Mouse (Mus musculus): ENCODE data around the gene Chga. TPM values are rescaled to one million over a fixed set of nuclear protein-coding genes. Genes with fewer than 3 reads are reported as not detected.

Chga gene
- total and polyA plus RNA-seq, 3 experiments: not detected

DNA sequence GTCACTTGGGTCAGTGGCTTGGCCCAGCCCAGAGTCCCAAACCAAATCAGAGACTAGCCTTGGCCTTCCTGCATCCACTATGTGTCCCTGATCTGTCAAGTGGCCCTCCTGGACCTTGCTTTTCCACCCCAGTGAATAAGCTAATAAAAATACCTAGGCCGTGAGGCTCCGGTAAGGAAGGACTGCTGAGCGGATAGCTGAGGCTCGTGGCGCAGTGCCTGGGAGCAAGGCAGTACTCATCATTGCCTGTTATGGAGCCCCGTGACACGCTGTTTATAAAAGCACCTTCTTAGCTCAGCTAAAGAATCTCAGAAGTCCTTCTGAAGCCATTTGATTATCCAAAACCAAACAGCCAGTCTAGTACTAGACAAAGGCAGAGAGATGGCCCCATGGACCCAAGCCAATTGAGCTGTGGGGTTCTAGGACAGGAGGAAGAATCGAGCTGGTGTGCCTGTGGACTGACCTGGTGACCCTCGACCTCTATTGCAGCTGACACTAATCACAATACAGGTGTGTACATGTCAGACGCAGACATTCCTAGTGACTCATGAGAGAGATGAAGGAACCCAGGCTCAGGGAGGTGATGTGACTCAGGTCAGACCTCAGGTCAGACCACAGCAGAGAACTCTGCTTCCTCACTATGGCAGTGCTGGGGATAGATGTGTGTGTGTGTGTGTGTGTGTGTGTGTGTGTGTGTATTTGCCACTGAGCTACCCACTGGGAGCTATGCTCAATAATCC lies 22.1 kb downstream of the Chga start:
- no peaks in the 10 kb centered on the region for H3K79me2 ChIP-seq (ENCODE audit: control insufficient read depth, insufficient read depth, low read length, poor library complexity)
- H3K27ac ChIP-seq (ENCODE audit: control insufficient read depth, low read depth, low read length): no peak overlapping the region
- H3K27me3 ChIP-seq (ENCODE audit: control insufficient read depth in 1 of 2, insufficient read depth in 2 of 2, low read length in 2 of 2): no peaks in the 10 kb centered on the region
- no peak overlapping the region for H3K9ac ChIP-seq (ENCODE audit: control insufficient read depth, low read depth, low read length, poor library complexity, severe bottlenecking)
- no peak for TF ChIP-seq MAFK (IDR thresholded peaks at IDR 0.05; ENCODE audit: borderline replicate concordance, low read depth, low read length)
- TF ChIP-seq E2F4 (IDR thresholded peaks at IDR 0.05; ENCODE audit: borderline replicate concordance, low read depth, low read length): no peak
- TF ChIP-seq ZC3H11A (IDR thresholded peaks at IDR 0.05; ENCODE audit: low read depth, low read length): no peak
- no peak for TF ChIP-seq POLR2A (IDR thresholded peaks at IDR 0.05; ENCODE audit: control insufficient read depth in 1 of 2, insufficient read depth in 1 of 2, low read depth in 1 of 2, low read length in 2 of 2, poor library complexity in 1 of 2)
- no peak for TF ChIP-seq NELFE (IDR thresholded peaks at IDR 0.05; ENCODE audit: low read depth, low read length)
- no peak for TF ChIP-seq USF2 (IDR thresholded peaks at IDR 0.05; ENCODE audit: borderline replicate concordance in 1 of 2, insufficient read depth in 1 of 2, low read depth in 1 of 2, low read length in 2 of 2)
- no peak for TF ChIP-seq NRF1 (IDR thresholded peaks at IDR 0.05; ENCODE audit: insufficient read depth, low read depth, low read length, poor library complexity, severe bottlenecking)
- no peak for TF ChIP-seq ZMIZ1 (IDR thresholded peaks at IDR 0.05; ENCODE audit: low read depth, low read length)
- TF ChIP-seq CHD2 (IDR thresholded peaks at IDR 0.05; ENCODE audit: low read length): no peak
- TF ChIP-seq HCFC1 (IDR thresholded peaks at IDR 0.05; ENCODE audit: low read depth, low read length): no peak
- no peak for TF ChIP-seq TAL1 (IDR thresholded peaks at IDR 0.05; ENCODE audit: low read length)
- no peak for TF ChIP-seq POLR2AphosphoS5 (IDR thresholded peaks at IDR 0.05; ENCODE audit: borderline replicate concordance, low read depth, low read length)
- no peak for TF ChIP-seq UBTF (IDR thresholded peaks at IDR 0.05; ENCODE audit: borderline replicate concordance, insufficient read depth, low read depth, low read length)
- no peaks in the 10 kb centered on the region for H3K4me1 ChIP-seq (ENCODE audit: control insufficient read depth in 1 of 2, insufficient read depth in 2 of 2, low read length in 2 of 2)
- DNase-seq (ENCODE audit: low read depth, low spot score): no peak
- H3K9me3 ChIP-seq (replicated peaks; ENCODE audit: insufficient read depth, low read length): no peaks in the 10 kb centered on the region
- no peak overlapping the region for H3K4me3 ChIP-seq (ENCODE audit: control insufficient read depth in 1 of 2, insufficient read depth in 1 of 2, low read depth in 2 of 2, low read length in 2 of 2)
- H3K36me3 ChIP-seq (ENCODE audit: control insufficient read depth in 1 of 2, insufficient read depth in 2 of 2, low read length in 2 of 2): no peaks in the 10 kb centered on the region

DNA sequence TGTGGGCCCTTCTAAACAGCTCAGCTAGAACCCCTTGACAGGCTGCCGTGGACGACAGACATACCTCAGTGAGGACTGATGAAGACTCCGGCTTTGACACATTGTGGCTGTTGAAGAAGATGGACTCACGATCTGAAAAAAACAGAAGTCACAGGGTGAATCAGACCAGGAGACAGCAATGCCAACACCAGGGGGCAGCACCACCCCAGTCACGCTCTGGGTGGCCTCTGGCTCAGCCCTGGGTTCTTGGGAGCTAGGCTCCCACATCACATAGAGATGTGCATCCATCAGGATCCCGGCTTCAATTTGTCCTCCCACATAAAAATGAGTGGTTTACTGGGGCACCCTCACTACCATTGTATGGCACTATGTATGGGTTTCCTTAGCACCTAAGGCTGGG lies 24.3 kb downstream of the Chga start:
- no peaks in the 10 kb centered on the region for H3K36me3 ChIP-seq (ENCODE audit: control insufficient read depth in 1 of 2, insufficient read depth in 2 of 2, low read length in 2 of 2)
- no peaks in the 10 kb centered on the region for H3K27me3 ChIP-seq (ENCODE audit: control insufficient read depth in 1 of 2, insufficient read depth in 2 of 2, low read length in 2 of 2)
- DNase-seq (ENCODE audit: low read depth, low spot score): peak; percentile 69
- H3K9ac ChIP-seq (ENCODE audit: control insufficient read depth, low read depth, low read length, poor library complexity, severe bottlenecking): no peak overlapping the region
- no peak overlapping the region for H3K27ac ChIP-seq (ENCODE audit: control insufficient read depth, low read depth, low read length)
- H3K79me2 ChIP-seq (ENCODE audit: control insufficient read depth, insufficient read depth, low read length, poor library complexity): no peaks in the 10 kb centered on the region
- H3K4me3 ChIP-seq (ENCODE audit: control insufficient read depth in 1 of 2, insufficient read depth in 1 of 2, low read depth in 2 of 2, low read length in 2 of 2): no peak overlapping the region
- peak; percentile 69 to 86 (median 82) for TF ChIP-seq CTCF (IDR thresholded peaks at IDR 0.05 in 2 of 3, conservative IDR thresholded peaks at IDR 0.05 in 1 of 3; ENCODE audit: control insufficient read depth in 1 of 3, insufficient read depth in 1 of 3, low read depth in 2 of 3, low read length in 3 of 3, poor library complexity in 1 of 3, severe bottlenecking in 1 of 3)
- TF ChIP-seq SMC3 (IDR thresholded peaks at IDR 0.05; ENCODE audit: low read depth, low read length): peak; percentile 93
- TF ChIP-seq CHD1 (IDR thresholded peaks at IDR 0.05; ENCODE audit: low read depth, low read length): no peak
- no peak for TF ChIP-seq MEF2A (IDR thresholded peaks at IDR 0.05; ENCODE audit: extremely low read depth, insufficient replicate concordance, low read depth, low read length, poor library complexity, severe bottlenecking)
- TF ChIP-seq NELFE (IDR thresholded peaks at IDR 0.05; ENCODE audit: low read depth, low read length): no peak
- TF ChIP-seq USF1 (IDR thresholded peaks at IDR 0.05; ENCODE audit: low read depth, low read length): no peak
- TF ChIP-seq ZC3H11A (IDR thresholded peaks at IDR 0.05; ENCODE audit: low read depth, low read length): peak; percentile 35
- TF ChIP-seq RAD21 (IDR thresholded peaks at IDR 0.05; ENCODE audit: low read depth, low read length): peak; percentile 74
- TF ChIP-seq MXI1 (IDR thresholded peaks at IDR 0.05; ENCODE audit: low read depth, low read length): no peak
- no peak for TF ChIP-seq CHD2 (IDR thresholded peaks at IDR 0.05; ENCODE audit: low read length)
- TF ChIP-seq ZNF384 (IDR thresholded peaks at IDR 0.05; ENCODE audit: low read depth, low read length): peak; percentile 65
- TF ChIP-seq RCOR1 (IDR thresholded peaks at IDR 0.05; ENCODE audit: low read depth, low read length): no peak
- TF ChIP-seq BHLHE40 (IDR thresholded peaks at IDR 0.05; ENCODE audit: borderline replicate concordance, low read depth, low read length): no peak
- no peaks in the 10 kb centered on the region for H3K4me1 ChIP-seq (ENCODE audit: control insufficient read depth in 1 of 2, insufficient read depth in 2 of 2, low read length in 2 of 2)
- no peaks in the 10 kb centered on the region for H3K9me3 ChIP-seq (replicated peaks; ENCODE audit: insufficient read depth, low read length)
